Mouse (Mus musculus) G1E (cell line): ENCODE data around the gene Krit1. TPM values are rescaled to one million over a fixed set of nuclear protein-coding genes. Genes with fewer than 3 reads are reported as not detected.
"Not testable (repeated sequence)": the region's sequence is repeated elsewhere in the genome, so short reads cannot be mapped to it uniquely, and the experiment has no call there.

Experiments used
- ATAC-seq: 2 replicates; pipeline ENCODE4 v1.8.0; 2016; ENCODE audit warnings: mild to moderate bottlenecking; ENCODE audit not compliant: insufficient number of reproducible peaks, poor library complexity, low FRiP score, severe bottlenecking; ENCODE audit errors: extremely low read depth
- DNase-seq: peaks from one replicate; pipeline ENCODE4 v3.0.0; 2012; ENCODE audit warnings: low spot score
- H3K27me3 ChIP-seq: 2 replicates; pipeline ENCODE4 v1.6.1; 2012; ENCODE audit warnings: mild to moderate bottlenecking, low read length, inconsistent platforms; ENCODE audit not compliant: insufficient read depth
- H3K36me3 ChIP-seq: replicated peaks from 2 replicates; pipeline ENCODE3; 2012; ENCODE audit warnings: mild to moderate bottlenecking, inconsistent platforms
- H3K4me1 ChIP-seq: 2 replicates; pipeline ENCODE4 v1.6.1; 2012; ENCODE audit warnings: low read depth, low read length, inconsistent platforms, mixed read lengths; ENCODE audit not compliant: insufficient read depth
- H3K4me3 ChIP-seq: 2 replicates; pipeline ENCODE4 v1.5.1; 2012; ENCODE audit warnings: low read depth, mild to moderate bottlenecking, inconsistent platforms, low read length, moderate library complexity, mixed read lengths
- H3K9me3 ChIP-seq: replicated peaks from 2 replicates; pipeline ENCODE4 v1.6.1; 2012; ENCODE audit warnings: inconsistent platforms
- CTCF ChIP-seq: IDR thresholded peaks from 2 replicates; pipeline ENCODE4 v1.5.1; 2012; ENCODE audit warnings: low read depth, low read length, inconsistent platforms, mixed read lengths
- GATA1 ChIP-seq: IDR thresholded peaks from 2 replicates; pipeline ENCODE4 v1.6.1; 2012; ENCODE audit warnings: borderline replicate concordance, low read length, inconsistent platforms, mixed read lengths
- GATA2 ChIP-seq: IDR thresholded peaks from 2 replicates; pipeline ENCODE4 v1.6.1; 2012; ENCODE audit warnings: low read depth, low read length, inconsistent platforms, borderline replicate concordance
- POLR2AphosphoS5 ChIP-seq: IDR thresholded peaks from 2 replicates; pipeline ENCODE4 v1.6.1; 2012; ENCODE audit warnings: low read depth, low read length, inconsistent platforms; ENCODE audit not compliant: insufficient replicate concordance
- TAL1 ChIP-seq: conservative IDR thresholded peaks from 2 replicates; pipeline ENCODE4 v1.6.1; 2012; ENCODE audit warnings: low read depth, low read length, inconsistent platforms, mixed read lengths
- polyA plus RNA-seq: library from polyadenylated mRNA; stranded (reverse); fragments of >175 nt; gene quantifications from 2 replicates; pipeline ENCODE4 v1.2.3, GENCODE M21; 2012
- total RNA-seq, 2 experiments: library from RNA; stranded (forward) in 1 of 2; stranded (reverse) in 1 of 2; fragments of 200-1000 nt in 1 of 2; fragments of >200 nt in 1 of 2; fragmentation: Nextera tagmentation in 1 of 2; gene quantifications; 2 replicates each; pipeline ENCODE4 v1.2.3; 2014 to 2017

The Krit1 gene
- total and polyA plus RNA-seq, 3 experiments, result 8.2 to 166 (median 94.1) TPM

GRCm38 (mm10) chr5:3803292-3804165 is 545 bp downstream of the Krit1 start:
- Histone ChIP-seq H3K36me3 (peaks cover 11% of the 10 kb centered on the region), H3K27me3 (no peaks in the 10 kb centered on the region), H3K4me3 (peak overlapping the region; percentile 97), H3K9me3 (no peaks in the 10 kb centered on the region), H3K4me1 (peaks cover 23% of the 10 kb centered on the region)
- TF ChIP-seq TAL1, result no peak
- no peak for TF ChIP-seq POLR2AphosphoS5
- no peak for DNase-seq
- ATAC-seq, result peak; percentile 54

GRCm38 (mm10) chr5:3808472-3808871 is 5.5 kb downstream of the Krit1 start:
- H3K27me3 ChIP-seq, result no peaks in the 10 kb centered on the region
- no peak for ATAC-seq
- no peaks in the 10 kb centered on the region for H3K9me3 ChIP-seq
- H3K4me3 ChIP-seq, result no peak overlapping the region
- DNase-seq, result no peak
- TF ChIP-seq POLR2AphosphoS5 (no peak), GATA2 (no peak), GATA1 (no peak), CTCF (no peak), TAL1 (no peak)
- peaks cover 2% of the 10 kb centered on the region for H3K4me1 ChIP-seq
- peaks cover 31% of the 10 kb centered on the region for H3K36me3 ChIP-seq

DNA sequence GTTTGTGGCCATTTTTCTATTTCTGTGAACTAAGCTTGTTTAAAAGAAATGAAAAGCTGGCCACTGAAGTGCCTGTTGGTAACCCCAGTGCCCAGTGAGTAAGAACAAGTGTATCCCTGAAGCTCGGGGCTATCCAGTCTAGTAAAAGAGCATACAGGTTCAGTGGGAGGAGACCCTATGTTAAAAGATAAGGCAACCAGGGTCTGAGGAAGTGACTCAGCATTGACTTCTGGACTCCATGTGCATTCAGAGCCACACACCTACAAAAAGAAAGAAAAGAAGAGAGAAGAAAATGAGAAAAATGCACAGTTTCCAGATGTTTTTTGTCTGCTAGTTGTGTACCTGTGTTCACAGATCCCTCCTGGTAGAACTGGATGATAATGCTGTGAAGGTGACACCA is 31.1 kb downstream of the Krit1 start:
- Histone ChIP-seq H3K4me1 (peaks cover 10% of the 10 kb centered on the region; the same call in 1 of the 2 replicates), H3K4me3 (no peak overlapping the region), H3K27me3 (no peaks in the 10 kb centered on the region), H3K9me3 (no peaks in the 10 kb centered on the region; the same call in 1 of the 2 replicates), H3K36me3 (peaks cover 56% of the 10 kb centered on the region)
- ATAC-seq (peak; percentile 82), DNase-seq (no peak)
- no peak for TF ChIP-seq POLR2AphosphoS5

GRCm38 (mm10) chr5:3845026-3845425 is 42.0 kb downstream of the Krit1 start, which contains the start of gene Lrrd1:
Lrrd1 (plus strand) TSS chr5:3845173.
- no peak within 1 kb of the TSS for H3K4me3 ChIP-seq
- peaks cover 31% of the 10 kb centered on the region for H3K36me3 ChIP-seq
- no peaks in the 10 kb centered on the region for H3K9me3 ChIP-seq
- H3K27me3 ChIP-seq, result peaks cover 4% of the 10 kb centered on the region; the same call in 1 of the 2 replicates
- no peak for TF ChIP-seq GATA1
- TF ChIP-seq TAL1, result no peak
- no peak for TF ChIP-seq GATA2
- TF ChIP-seq CTCF, result no peak
- no peak for TF ChIP-seq POLR2AphosphoS5
- no peaks in the 10 kb centered on the region for H3K4me1 ChIP-seq
- ATAC-seq (no peak), DNase-seq (no peak)

DNA sequence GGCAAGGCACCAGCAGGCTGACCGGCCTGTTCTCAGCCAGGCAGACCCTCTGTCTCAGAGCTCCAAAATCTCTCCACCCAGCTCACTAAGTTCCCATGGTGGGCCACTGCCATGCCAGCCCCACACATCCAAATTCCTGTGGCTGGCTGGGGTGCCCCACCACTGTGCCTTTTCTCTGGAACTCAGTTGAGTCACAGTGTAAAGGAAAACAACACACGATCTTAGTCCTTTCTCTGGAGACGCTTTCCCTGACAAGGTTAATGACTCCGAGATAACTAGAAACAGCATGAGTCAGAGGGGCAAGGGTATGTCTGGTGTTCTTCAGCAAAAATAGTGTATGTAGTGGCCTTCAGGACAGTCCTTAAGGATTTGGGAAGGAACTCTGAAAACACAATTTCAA is 67.2 kb downstream of the Krit1 start:
- Histone ChIP-seq H3K4me3 (no peak overlapping the region), H3K9me3 (no peaks in the 10 kb centered on the region), H3K4me1 (no peaks in the 10 kb centered on the region), H3K36me3 (no peaks in the 10 kb centered on the region), H3K27me3 (peaks cover 7% of the 10 kb centered on the region)
- TF ChIP-seq GATA2, result no peak
- TF ChIP-seq GATA1, result no peak
- no peak for TF ChIP-seq CTCF
- no peak for TF ChIP-seq TAL1
- no peak for TF ChIP-seq POLR2AphosphoS5
- no peak for DNase-seq
- no peak for ATAC-seq

DNA sequence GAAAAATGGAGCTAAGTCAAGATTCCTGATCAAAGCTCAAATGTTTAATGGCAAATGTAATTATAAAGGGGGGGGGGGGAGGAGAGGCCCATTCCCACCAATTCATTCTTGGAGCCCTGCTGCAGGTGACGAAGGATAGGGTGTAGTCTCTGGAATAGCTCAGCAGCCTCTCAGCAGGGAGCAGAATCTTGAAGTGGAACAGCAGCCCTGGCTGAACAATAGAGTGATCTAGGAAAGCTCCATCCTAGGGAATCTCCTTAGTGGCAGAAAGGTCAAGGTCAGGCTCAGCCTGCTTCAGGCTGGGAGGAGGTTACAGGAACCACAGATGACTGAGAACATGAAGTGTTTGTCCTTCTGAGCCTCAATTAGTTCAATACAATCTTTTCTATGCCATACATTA is 69.4 kb downstream of the Krit1 start:
- DNase-seq (no peak), ATAC-seq (no peak)
- peaks cover 7% of the 10 kb centered on the region for H3K27me3 ChIP-seq
- H3K4me3 ChIP-seq, result no peak overlapping the region
- H3K4me1 ChIP-seq, result no peaks in the 10 kb centered on the region
- no peaks in the 10 kb centered on the region for H3K36me3 ChIP-seq
- TF ChIP-seq POLR2AphosphoS5 (no peak), TAL1 (no peak)
- H3K9me3 ChIP-seq, result no peaks in the 10 kb centered on the region

DNA sequence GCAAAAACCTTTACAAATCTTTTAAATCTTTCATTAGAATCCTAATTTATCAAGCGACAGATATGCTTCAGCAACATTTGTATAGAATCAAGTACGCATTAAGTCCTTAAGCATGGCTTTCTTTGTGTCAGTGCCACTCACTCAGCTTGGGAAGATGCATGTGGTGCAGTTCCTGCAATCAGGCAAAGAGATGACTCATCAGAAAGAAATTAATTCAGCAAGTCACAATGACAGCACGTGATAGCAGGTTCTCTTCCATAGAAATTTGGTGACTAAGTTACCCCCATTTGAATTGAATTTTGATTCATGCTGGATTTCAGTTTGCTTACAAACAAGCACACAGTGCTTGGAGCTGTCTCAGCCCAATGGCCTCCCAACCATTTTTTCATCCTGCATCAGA is 70.5 kb downstream of the Krit1 start:
- no peak for ATAC-seq
- TF ChIP-seq CTCF (no peak), POLR2AphosphoS5 (no peak)
- no peak overlapping the region for H3K4me3 ChIP-seq
- H3K36me3 ChIP-seq, result no peaks in the 10 kb centered on the region
- H3K27me3 ChIP-seq, result peaks cover 5% of the 10 kb centered on the region; the same call in 1 of the 2 replicates
- no peaks in the 10 kb centered on the region for H3K9me3 ChIP-seq
- H3K4me1 ChIP-seq, result no peaks in the 10 kb centered on the region
- no peak for DNase-seq

DNA sequence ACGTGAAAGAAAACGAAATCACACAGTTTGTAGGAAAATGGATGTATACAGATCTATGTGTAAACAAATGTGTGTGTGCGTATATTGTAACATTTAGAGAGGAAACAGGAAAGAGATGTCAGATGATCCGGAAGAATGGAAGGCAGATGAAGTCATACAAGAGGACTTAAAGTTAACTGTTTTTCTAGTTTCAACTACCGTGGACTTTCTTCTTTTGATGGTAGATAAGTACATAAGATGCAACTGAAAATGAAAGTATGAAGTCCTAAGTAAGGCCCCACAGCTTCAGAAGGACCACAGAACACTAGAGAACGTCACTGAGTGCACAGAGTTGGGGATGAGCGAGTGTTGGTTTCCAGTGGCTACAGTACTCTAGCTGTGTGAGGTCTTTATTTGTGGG is 83.9 kb downstream of the Krit1 start:
- not testable (repeated sequence) for H3K9me3 ChIP-seq, H3K4me1 ChIP-seq, ATAC-seq, H3K27me3 ChIP-seq, DNase-seq, H3K36me3 ChIP-seq, H3K4me3 ChIP-seq
